Mouse (Mus musculus): Measurements from ENCODE around the gene Tbc1d7. TPM values are rescaled to one million over a fixed set of nuclear protein-coding genes. Genes with fewer than 3 reads are reported as not detected.

Gene Tbc1d7
- polyA plus RNA-seq, 1 experiment from 2014 or later, result 22.0 TPM

DNA sequence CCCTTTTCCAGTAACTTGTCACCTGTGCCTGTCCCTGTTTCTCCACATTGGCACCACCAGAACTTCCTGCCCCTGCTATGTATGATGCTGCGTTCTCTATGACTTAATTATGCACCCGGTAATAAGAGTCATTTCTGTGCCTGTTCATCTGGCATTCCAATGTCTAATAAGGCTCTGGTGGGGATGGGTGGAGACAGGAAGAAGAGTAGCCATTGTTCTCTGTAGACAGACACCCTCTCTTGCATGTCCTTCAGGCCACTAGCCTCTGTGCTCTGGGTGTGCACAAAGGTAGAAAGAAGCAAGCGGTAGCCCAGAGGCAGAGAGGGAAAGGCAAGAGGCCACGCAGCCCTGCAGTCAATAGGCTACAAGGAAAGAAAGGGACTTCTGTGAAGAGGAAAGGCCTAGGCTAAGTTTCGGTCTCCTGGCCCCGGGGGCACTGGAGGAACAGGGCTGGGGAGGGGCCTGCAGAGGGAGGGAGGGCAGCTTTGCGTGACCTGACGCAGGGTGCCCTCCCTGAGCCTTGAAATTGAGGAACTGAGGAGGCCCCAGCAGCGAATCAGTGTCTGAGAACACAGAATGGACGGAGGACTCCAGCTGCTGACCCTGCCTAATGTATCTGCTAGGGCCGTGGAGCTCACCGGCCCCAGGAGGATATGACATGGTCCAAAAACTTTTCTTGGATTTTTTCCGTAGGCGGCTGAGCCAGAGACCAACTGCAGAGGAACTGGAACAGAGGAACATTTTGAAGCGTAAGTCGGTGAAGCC is 48.8 kb downstream of the Tbc1d7 start:
- Histone ChIP-seq H3K4me3 (ENCODE audit: low read depth, low read length) (no peak overlapping the region), H3K27me3 (replicated peaks; ENCODE audit: control insufficient read depth, insufficient read depth, low read length) (no peaks in the 10 kb centered on the region), H3K9ac (ENCODE audit: low read depth, low read length) (no peak overlapping the region), H3K9me3 (ENCODE audit: control insufficient read depth) (no peaks in the 10 kb centered on the region), H3K4me2 (replicated peaks; ENCODE audit: low read depth) (no peak overlapping the region), H3K4me1 (replicated peaks; ENCODE audit: control insufficient read depth, insufficient read depth, low read length) (no peaks in the 10 kb centered on the region), H3K36me3 (ENCODE audit: control insufficient read depth, insufficient read depth) (no peaks in the 10 kb centered on the region), H3K27ac (ENCODE audit: low read depth, low read length) (no peak overlapping the region)
- no peak for ATAC-seq
- TF ChIP-seq CTCF (IDR thresholded peaks at IDR 0.05; ENCODE audit: low read depth), result no peak
- WGBS, result 73% methylated on average over 16 of the region's 16 CpGs

DNA sequence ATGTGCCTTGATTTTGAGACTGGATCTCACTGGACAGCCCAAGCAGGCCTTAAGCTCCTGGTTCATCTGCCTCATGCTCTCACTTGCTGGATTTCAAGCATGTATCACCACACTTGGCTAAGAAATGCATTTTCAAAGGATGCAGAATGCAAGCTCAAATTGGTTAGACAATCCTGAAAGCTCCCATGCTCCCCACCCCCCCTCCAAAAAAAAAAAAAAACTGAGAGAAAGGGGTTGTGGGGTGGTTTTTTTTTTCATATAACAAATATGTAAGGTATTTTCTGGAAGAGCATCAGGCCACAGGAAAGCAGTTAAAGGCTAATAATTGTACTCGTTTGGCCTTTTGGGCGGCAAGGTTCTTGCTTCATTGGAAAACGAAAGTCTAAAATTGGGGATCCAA is 58.2 kb downstream of the Tbc1d7 start:
- no peak for ATAC-seq
- Histone ChIP-seq H3K9ac (ENCODE audit: low read depth, low read length) (no peak overlapping the region), H3K9me3 (ENCODE audit: control insufficient read depth) (no peaks in the 10 kb centered on the region), H3K36me3 (ENCODE audit: control insufficient read depth, insufficient read depth) (no peaks in the 10 kb centered on the region), H3K4me1 (replicated peaks; ENCODE audit: control insufficient read depth, insufficient read depth, low read length) (no peaks in the 10 kb centered on the region), H3K4me3 (ENCODE audit: low read depth, low read length) (no peak overlapping the region), H3K27me3 (replicated peaks; ENCODE audit: control insufficient read depth, insufficient read depth, low read length) (no peaks in the 10 kb centered on the region), H3K27ac (ENCODE audit: low read depth, low read length) (no peak overlapping the region), H3K4me2 (replicated peaks; ENCODE audit: low read depth) (no peak overlapping the region)
- WGBS, result 95% methylated on average over 3 of the region's 3 CpGs
- TF ChIP-seq CTCF (IDR thresholded peaks at IDR 0.05; ENCODE audit: low read depth), result no peak

DNA sequence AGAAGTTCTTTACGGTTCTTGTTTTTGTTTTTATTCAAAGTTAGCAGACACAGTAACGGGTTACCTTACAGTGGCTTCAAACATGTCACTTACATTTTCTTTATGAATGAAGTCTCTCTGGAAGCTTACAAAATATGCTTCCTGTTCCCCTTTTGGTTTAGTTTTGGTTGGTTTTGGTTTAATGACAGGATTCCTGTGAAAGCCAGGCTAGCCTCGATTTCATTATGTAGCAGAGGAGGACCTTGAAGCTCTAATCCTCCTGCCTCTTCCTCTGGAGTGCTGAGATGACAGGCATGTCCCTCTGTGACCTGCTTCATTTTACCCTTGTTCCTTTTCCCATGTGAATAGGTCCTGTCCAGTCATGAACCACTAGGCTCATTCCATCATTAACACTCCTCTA is 58.6 kb downstream of the Tbc1d7 start:
- no peak for ATAC-seq
- no peaks in the 10 kb centered on the region for H3K4me1 ChIP-seq (replicated peaks; ENCODE audit: control insufficient read depth, insufficient read depth, low read length)
- H3K36me3 ChIP-seq (ENCODE audit: control insufficient read depth, insufficient read depth), result no peaks in the 10 kb centered on the region
- no peak overlapping the region for H3K4me2 ChIP-seq (replicated peaks; ENCODE audit: low read depth)
- H3K9me3 ChIP-seq (ENCODE audit: control insufficient read depth), result no peaks in the 10 kb centered on the region
- H3K4me3 ChIP-seq (ENCODE audit: low read depth, low read length), result no peak overlapping the region
- H3K27ac ChIP-seq (ENCODE audit: low read depth, low read length), result no peak overlapping the region
- H3K9ac ChIP-seq (ENCODE audit: low read depth, low read length), result no peak overlapping the region
- TF ChIP-seq CTCF (IDR thresholded peaks at IDR 0.05; ENCODE audit: low read depth), result no peak
- H3K27me3 ChIP-seq (replicated peaks; ENCODE audit: control insufficient read depth, insufficient read depth, low read length), result no peaks in the 10 kb centered on the region
- WGBS, result 89% methylated on average over 3 of the region's 3 CpGs

DNA sequence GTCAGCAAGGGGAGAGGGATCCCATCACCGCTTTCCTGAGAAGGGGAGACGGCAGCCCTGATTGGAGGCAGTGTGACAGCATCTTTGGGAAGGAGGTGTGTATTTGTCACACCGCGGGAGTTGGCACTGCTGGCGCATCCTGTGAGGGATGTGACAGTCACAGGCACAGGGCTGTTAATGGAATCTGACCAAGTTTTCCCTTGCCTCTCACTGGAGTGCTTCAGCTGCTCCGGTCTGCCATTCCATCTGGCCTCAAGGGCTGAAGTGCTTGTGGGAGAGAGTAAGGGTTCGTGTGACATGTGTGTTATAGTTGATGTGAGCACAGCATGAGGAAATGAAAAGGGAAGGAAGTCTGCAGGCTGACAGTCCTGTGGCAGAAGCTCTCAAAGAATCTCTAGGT is 59.0 kb downstream of the Tbc1d7 start:
- Histone ChIP-seq H3K36me3 (ENCODE audit: control insufficient read depth, insufficient read depth) (no peaks in the 10 kb centered on the region), H3K4me2 (replicated peaks; ENCODE audit: low read depth) (no peak overlapping the region), H3K4me1 (replicated peaks; ENCODE audit: control insufficient read depth, insufficient read depth, low read length) (no peaks in the 10 kb centered on the region), H3K9me3 (ENCODE audit: control insufficient read depth) (no peaks in the 10 kb centered on the region), H3K27ac (ENCODE audit: low read depth, low read length) (no peak overlapping the region), H3K4me3 (ENCODE audit: low read depth, low read length) (no peak overlapping the region), H3K9ac (ENCODE audit: low read depth, low read length) (no peak overlapping the region), H3K27me3 (replicated peaks; ENCODE audit: control insufficient read depth, insufficient read depth, low read length) (no peaks in the 10 kb centered on the region)
- no peak for TF ChIP-seq CTCF (IDR thresholded peaks at IDR 0.05; ENCODE audit: low read depth)
- WGBS, result 67% methylated on average over 7 of the region's 7 CpGs
- no peak for ATAC-seq

DNA sequence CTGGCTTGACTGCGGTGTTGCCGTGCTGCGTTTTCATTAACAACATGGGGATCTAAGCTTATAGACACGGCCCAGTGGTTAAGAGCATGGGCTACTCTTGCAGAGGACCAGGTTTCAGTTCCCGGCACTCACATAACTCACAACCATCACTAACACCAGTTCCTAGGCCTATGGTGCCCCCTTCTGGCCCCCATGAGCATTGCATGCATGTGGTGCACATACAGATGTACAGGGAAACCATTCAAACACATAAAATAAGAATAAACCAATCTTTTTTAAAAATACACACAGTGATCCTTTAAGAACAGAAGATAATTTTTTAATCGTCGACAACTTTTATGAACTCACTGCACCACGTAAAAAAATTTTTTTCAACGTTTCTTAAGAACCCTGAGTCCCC is 66.8 kb downstream of the Tbc1d7 start:
- TF ChIP-seq CTCF (IDR thresholded peaks at IDR 0.05; ENCODE audit: low read depth), result 0 out of 2 replicates have a peak, but pooled peaks have one; percentile 17
- 97% methylated on average over 9 of the region's 9 CpGs for WGBS
- no peak for ATAC-seq
- Histone ChIP-seq H3K27ac (ENCODE audit: low read depth, low read length) (no peak overlapping the region), H3K4me2 (replicated peaks; ENCODE audit: low read depth) (no peak overlapping the region), H3K4me1 (replicated peaks; ENCODE audit: control insufficient read depth, insufficient read depth, low read length) (no peaks in the 10 kb centered on the region), H3K9ac (ENCODE audit: low read depth, low read length) (no peak overlapping the region), H3K9me3 (ENCODE audit: control insufficient read depth) (no peaks in the 10 kb centered on the region), H3K36me3 (ENCODE audit: control insufficient read depth, insufficient read depth) (no peaks in the 10 kb centered on the region), H3K4me3 (ENCODE audit: low read depth, low read length) (no peak overlapping the region), H3K27me3 (replicated peaks; ENCODE audit: control insufficient read depth, insufficient read depth, low read length) (no peaks in the 10 kb centered on the region)

DNA sequence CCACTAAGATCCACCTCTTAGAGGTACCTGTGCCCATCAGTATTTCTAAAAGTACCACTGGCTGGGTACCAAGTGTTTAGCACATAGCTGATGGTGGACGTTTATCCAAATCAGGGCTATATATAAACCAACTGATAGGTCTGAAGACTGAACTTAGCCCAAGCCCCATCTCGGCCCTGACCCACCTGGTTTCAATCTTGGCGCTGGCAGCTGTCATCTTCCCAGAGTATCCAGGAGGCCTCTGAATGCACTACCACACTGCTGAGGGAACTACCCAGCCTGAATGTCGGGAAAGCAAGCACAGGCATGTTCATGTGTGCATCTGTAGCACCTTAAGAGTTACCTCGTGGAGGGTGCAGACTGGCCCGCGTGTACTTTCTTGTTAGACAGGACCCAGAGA is 68.4 kb downstream of the Tbc1d7 start:
- no peaks in the 10 kb centered on the region for H3K36me3 ChIP-seq (ENCODE audit: control insufficient read depth, insufficient read depth)
- H3K4me2 ChIP-seq (replicated peaks; ENCODE audit: low read depth), result no peak overlapping the region
- no peak for ATAC-seq
- no peak overlapping the region for H3K27ac ChIP-seq (ENCODE audit: low read depth, low read length)
- H3K27me3 ChIP-seq (replicated peaks; ENCODE audit: control insufficient read depth, insufficient read depth, low read length), result no peaks in the 10 kb centered on the region
- 75% methylated on average over 7 of the region's 7 CpGs for WGBS
- no peaks in the 10 kb centered on the region for H3K4me1 ChIP-seq (replicated peaks; ENCODE audit: control insufficient read depth, insufficient read depth, low read length)
- H3K4me3 ChIP-seq (ENCODE audit: low read depth, low read length), result no peak overlapping the region
- no peak overlapping the region for H3K9ac ChIP-seq (ENCODE audit: low read depth, low read length)
- H3K9me3 ChIP-seq (ENCODE audit: control insufficient read depth), result no peaks in the 10 kb centered on the region
- no peak for TF ChIP-seq CTCF (IDR thresholded peaks at IDR 0.05; ENCODE audit: low read depth)

Other genes with a start within 250 kb of the Tbc1d7 start
- gene Gfod1, start 132.7 kb upstream of the Tbc1d7 start, polyA plus RNA-seq (2015; fragmentation: Nextera tagmentation; extraction: Ambion mirVana), result 0.43 and 0.50 TPM in 2 replicates
- 10.2 and 10.3 TPM in 2 replicates for gene Sirt5, start 194.0 kb upstream of the Tbc1d7 start, polyA plus RNA-seq (2015; fragmentation: Nextera tagmentation; extraction: Ambion mirVana)
- 127 and 143 TPM in 2 replicates for gene Nol7, start 226.9 kb upstream of the Tbc1d7 start, polyA plus RNA-seq (2015; fragmentation: Nextera tagmentation; extraction: Ambion mirVana)